Mouse (Mus musculus) neural tube, embryonic 11.5 days (tissue): ENCODE data around the gene Cbx4. TPM values are rescaled to one million over a fixed set of nuclear protein-coding genes. Genes with fewer than 3 reads are reported as not detected.

Experiments
- ATAC-seq: fragments of 200-750 bp; cut with Nextera tagmentation; 2 replicates; pipeline ENCODE4 v1.8.0; 2017; ENCODE audit warnings: moderate number of reproducible peaks, mild to moderate bottlenecking, moderate TSS enrichment, moderate library complexity; ENCODE audit not compliant: insufficient read depth, low FRiP score, low TSS enrichment
- DNase-seq: peaks from one replicate; pipeline ENCODE4 v3.0.0-alpha.2; 2015; ENCODE audit warnings: low spot score
- H3K27ac ChIP-seq: fragments of 300-500 bp; sonication (generic); 2 replicates; pipeline ENCODE4 v1.5.1; 2014; ENCODE audit warnings: low read depth, mild to moderate bottlenecking, low read length
- H3K27me3 ChIP-seq: fragments of 300-500 bp; sonication (generic); 2 replicates; pipeline ENCODE4 v1.6.1; 2014; ENCODE audit warnings: mild to moderate bottlenecking, low read length, mixed read lengths; ENCODE audit not compliant: control insufficient read depth, insufficient read depth
- H3K36me3 ChIP-seq: fragments of 300-500 bp; sonication (generic); 2 replicates; pipeline ENCODE4 v1.6.1; 2014; ENCODE audit warnings: mild to moderate bottlenecking, low read length, moderate library complexity, mixed read lengths; ENCODE audit not compliant: control insufficient read depth, insufficient read depth
- H3K4me1 ChIP-seq: fragments of 300-500 bp; sonication (generic); 2 replicates; pipeline ENCODE4 v1.6.1; 2014; ENCODE audit warnings: low read length, mixed read lengths; ENCODE audit not compliant: control insufficient read depth, insufficient read depth
- H3K4me2 ChIP-seq: fragments of 300-500 bp; sonication (generic); 2 replicates; pipeline ENCODE4 v1.6.1; 2014; ENCODE audit warnings: low read depth, mild to moderate bottlenecking, moderate library complexity
- H3K4me3 ChIP-seq: fragments of 300-500 bp; sonication (generic); 2 replicates; pipeline ENCODE4 v1.5.1; 2014; ENCODE audit warnings: low read depth, low read length
- H3K9ac ChIP-seq: fragments of 300-500 bp; sonication (generic); 2 replicates; pipeline ENCODE4 v1.6.1; 2014; ENCODE audit warnings: mild to moderate bottlenecking, low read length
- H3K9me3 ChIP-seq: fragments of 300-500 bp; sonication (generic); 2 replicates; pipeline ENCODE4 v1.6.1; 2016; ENCODE audit warnings: low read length; ENCODE audit not compliant: control insufficient read depth
- WGBS: fragments of 180-500 bp; shearing (Covaris S2); extraction: QIAGEN DNeasy Blood & Tissue Kit; methylation state at CpG from one replicate; pipeline ENCODE4 v1.1.7; 2014; 5-methylcytosine and 5-hydroxymethylcytosine counted together
- polyA plus RNA-seq: library from polyadenylated mRNA; unstranded; fragments of >200 nt; fragmentation: Nextera tagmentation; extraction: Ambion mirVana; gene quantifications from 2 replicates; pipeline ENCODE4 v1.2.1, GENCODE M21; 2014

The Cbx4 gene
- polyA plus RNA-seq, 1 experiment from 2014 or later = 6.1 TPM

DNA sequence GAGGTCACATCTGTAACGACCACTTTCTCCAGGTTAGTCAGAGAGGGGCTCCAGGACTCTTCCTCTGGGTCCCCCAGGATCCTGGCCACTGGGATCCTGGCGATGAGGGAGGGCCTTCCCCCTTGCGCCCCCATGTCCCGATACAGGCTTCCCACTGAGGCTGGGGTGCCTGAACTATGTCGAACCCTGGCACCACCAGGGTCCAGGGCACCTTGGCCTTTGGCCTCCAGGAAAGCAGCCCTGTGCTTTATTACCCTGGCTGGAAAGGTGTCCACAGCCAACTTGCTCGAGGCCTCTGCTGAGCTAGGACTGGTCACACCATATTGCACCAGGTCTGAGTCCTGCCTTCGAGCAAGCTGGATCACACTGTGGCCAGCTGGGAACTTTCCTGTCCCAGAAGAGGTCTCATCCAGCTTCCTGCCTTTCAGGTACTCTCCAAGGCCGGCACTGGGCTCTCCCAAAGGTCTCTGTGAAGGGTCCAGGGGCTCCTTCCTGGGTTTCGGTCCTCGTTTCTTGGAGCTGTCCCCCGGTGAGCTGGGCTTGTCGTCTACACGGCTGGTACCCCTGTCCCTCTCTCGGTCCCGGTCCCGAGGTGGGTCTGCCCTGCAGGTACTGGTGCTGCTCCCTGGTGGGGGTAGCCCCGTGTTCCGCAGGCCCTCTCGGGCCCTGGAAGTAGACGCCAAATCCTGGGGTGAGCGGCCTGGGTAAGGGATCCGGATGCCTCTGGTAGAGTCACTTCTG, 47.1 kb downstream of the Cbx4 start:
- Histone ChIP-seq H3K4me3 (peak overlapping the region; percentile 15; the same call in 1 of the 2 replicates), H3K9ac (no peak overlapping the region), H3K36me3 (no peaks in the 10 kb centered on the region), H3K4me2 (no peak overlapping the region), H3K9me3 (no peaks in the 10 kb centered on the region), H3K4me1 (peaks cover 48% of the 10 kb centered on the region), H3K27ac (no peak overlapping the region), H3K27me3 (peaks cover 76% of the 10 kb centered on the region)
- DNase-seq (no peak), ATAC-seq (no peak)
- WGBS = 12% methylated on average over 22 of the region's 22 CpGs

DNA sequence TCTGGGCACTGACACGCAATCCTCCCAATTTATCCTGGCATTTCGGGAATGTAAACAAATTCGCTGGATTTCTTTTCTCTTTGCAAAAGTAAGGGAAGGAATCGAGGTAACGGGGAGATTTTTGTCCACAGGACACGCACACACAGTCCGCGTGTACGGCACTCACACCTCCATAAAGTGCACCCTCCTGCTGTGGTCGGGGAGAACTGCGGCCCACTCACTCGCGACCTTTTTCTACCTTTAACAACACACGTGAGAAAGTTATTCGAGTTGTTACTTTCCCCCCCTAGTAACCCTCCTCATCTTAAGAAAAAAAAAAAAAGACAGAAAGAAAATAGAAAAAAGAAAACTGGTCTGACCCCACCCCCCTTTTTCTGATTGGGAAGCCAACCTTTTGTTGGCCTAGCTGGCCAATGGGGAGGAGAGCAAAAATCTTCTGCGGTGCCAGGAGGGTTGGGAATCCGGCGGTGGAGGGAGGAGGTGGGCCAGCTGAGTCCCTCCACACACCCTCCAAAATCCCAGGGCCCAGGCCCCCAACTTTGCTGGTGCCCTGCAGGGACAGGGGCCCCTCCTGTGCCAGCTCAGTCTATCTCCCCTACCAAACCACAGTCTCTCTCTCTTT, 48.1 kb downstream of the Cbx4 start:
- no peak for ATAC-seq
- WGBS = under 1% methylated on average over 18 of the region's 18 CpGs
- H3K27me3 ChIP-seq = peaks cover 71% of the 10 kb centered on the region
- no peaks in the 10 kb centered on the region for H3K9me3 ChIP-seq
- H3K36me3 ChIP-seq = no peaks in the 10 kb centered on the region
- peak overlapping the region; percentile 40 for H3K4me3 ChIP-seq
- H3K9ac ChIP-seq = peak overlapping the region; percentile 41; the same call in 1 of the 2 replicates
- H3K4me1 ChIP-seq = peaks cover 48% of the 10 kb centered on the region
- H3K27ac ChIP-seq = no peak overlapping the region
- DNase-seq = no peak
- H3K4me2 ChIP-seq = peak overlapping the region; percentile 84

DNA sequence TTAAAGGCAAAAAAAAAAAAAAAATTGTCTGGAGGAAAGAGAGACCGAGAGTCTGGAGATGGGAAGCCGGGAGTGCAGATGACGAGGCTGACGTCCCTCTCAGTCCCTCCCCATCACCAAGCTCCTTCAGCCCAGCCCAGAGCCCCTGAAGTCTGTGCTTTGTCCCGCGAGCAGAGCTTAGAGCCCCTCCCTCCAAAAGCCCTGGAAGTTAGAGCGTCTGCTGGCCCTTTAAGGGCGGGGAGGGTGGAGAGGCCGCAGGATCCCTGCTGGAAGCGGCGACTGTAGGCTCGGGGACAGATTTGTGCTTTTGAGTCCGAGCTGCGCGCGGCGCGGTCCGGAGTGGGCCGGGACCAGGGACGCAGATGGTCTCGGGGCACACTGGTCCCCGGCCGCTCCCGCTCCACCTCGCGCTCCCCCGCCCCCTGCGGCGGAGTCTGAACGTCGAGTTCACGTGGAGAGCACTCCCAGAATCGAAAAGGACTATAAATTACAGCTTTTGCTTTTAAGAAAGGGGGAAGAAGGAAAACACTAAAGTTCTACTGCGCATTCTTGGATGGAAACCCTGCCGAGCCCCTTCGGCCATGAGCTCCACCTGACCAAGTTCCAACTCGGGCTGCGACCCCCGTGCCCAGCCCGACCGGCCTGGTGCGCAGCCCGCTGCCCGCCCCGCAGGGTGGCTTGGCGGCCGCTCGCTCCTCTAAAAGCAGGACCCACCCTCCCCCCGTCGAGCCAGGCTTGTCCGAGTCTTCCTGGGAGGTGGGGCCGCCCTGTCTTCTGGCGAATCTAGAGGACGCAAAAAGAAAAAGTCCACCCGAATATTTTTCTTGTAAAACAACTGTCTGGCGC, 48.9 kb downstream of the Cbx4 start:
- Histone ChIP-seq H3K27me3 (peaks cover 63% of the 10 kb centered on the region), H3K27ac (no peak overlapping the region), H3K4me2 (peak overlapping the region; percentile 84), H3K9me3 (no peaks in the 10 kb centered on the region), H3K4me1 (peaks cover 48% of the 10 kb centered on the region), H3K4me3 (peak overlapping the region; percentile 40), H3K9ac (peak overlapping the region; percentile 41), H3K36me3 (no peaks in the 10 kb centered on the region)
- DNase-seq (peak; percentile 61), ATAC-seq (no peak)
- WGBS = under 1% methylated on average over 57 of the region's 57 CpGs

DNA sequence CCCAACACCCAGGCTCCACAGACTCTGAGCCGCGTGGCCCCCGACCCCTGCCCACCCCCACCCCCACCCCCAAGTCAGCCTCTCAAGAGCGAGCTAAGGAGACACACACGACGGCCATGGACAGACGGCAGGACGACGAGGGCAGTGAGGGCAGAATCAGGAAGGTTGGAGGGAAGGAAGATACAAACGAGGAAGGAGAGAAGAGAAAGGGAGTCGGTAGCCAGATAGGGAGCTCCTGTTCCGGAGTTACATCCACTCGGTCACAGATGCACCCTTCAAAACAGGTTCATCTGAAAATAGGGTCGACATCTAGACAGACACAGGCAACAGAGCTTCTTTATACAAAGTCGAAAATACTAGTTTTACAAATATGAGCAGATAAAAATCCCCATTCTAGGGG, 49.6 kb downstream of the Cbx4 start:
- under 1% methylated on average over 15 of the region's 15 CpGs for WGBS
- H3K36me3 ChIP-seq = no peaks in the 10 kb centered on the region
- no peak overlapping the region for H3K27ac ChIP-seq
- no peak overlapping the region for H3K9ac ChIP-seq
- peaks cover 42% of the 10 kb centered on the region for H3K4me1 ChIP-seq
- no peak overlapping the region for H3K4me3 ChIP-seq
- no peak for ATAC-seq
- H3K4me2 ChIP-seq = no peak overlapping the region
- no peaks in the 10 kb centered on the region for H3K9me3 ChIP-seq
- H3K27me3 ChIP-seq = peaks cover 56% of the 10 kb centered on the region
- no peak for DNase-seq

DNA sequence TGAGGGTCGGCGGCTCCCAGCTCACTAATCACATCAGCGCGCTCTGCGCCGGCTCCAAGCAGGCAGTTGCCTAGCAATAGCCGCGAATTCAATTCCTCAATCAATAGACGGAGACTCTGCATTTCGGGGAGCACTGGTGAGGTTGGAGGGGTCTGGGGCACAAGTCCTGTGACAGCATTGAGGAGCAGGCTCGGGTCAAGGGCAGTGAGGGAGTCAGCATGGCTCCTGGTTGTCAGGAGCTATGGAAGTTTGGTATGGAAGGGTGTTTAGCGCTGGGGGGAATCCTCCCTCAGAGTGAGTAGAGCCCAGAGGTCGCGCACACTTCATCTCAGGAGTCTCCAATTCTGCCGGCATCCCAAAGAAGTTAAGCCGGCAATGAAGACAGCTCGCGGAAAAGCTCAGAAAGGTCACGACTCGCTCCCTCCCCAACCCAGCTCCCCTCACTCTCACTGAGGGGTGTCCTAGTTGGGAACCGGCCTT, 50.3 kb downstream of the Cbx4 start:
- Histone ChIP-seq H3K4me2 (no peak overlapping the region), H3K27me3 (peaks cover 54% of the 10 kb centered on the region), H3K9me3 (no peaks in the 10 kb centered on the region), H3K9ac (no peak overlapping the region), H3K4me1 (peaks cover 40% of the 10 kb centered on the region), H3K27ac (no peak overlapping the region), H3K36me3 (no peaks in the 10 kb centered on the region; the same call in 1 of the 2 replicates), H3K4me3 (no peak overlapping the region)
- DNase-seq (peak; percentile 58), ATAC-seq (no peak)
- 1% methylated on average over 21 of the region's 21 CpGs for WGBS

DNA sequence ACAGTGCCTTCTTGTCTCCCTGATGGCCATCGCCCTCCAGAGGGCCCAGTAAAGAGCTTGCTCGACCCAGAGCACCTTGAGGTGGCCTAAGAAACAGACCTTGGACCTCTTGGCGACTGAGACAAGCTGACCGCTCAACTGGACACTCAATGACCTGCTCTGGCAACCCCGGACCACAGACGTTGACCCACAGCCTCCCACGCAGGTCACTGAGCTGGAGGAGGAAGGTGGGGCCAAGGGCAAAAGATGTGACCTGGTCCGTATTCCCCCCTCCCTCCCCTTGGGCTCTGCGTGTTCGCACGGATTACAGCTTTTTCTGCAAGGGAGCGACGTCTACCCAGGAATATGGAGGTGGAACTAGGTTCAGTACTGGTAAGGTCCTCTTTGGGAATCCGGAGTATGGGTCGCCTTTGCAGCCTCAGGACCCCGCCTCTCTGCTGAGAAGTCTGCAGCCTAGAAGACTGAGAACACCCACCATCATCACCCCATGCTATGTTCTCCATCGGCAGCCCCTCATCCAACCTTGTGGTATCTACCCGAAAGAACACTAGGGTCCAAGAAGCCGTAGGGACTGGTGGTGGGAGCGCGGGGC, 50.8 kb downstream of the Cbx4 start:
- Histone ChIP-seq H3K4me1 (peaks cover 39% of the 10 kb centered on the region), H3K4me3 (no peak overlapping the region), H3K9me3 (no peaks in the 10 kb centered on the region), H3K36me3 (peaks cover 2% of the 10 kb centered on the region; the same call in 1 of the 2 replicates), H3K27me3 (peaks cover 54% of the 10 kb centered on the region), H3K9ac (no peak overlapping the region), H3K4me2 (no peak overlapping the region), H3K27ac (no peak overlapping the region)
- DNase-seq = no peak
- 1% methylated on average over 21 of the region's 21 CpGs for WGBS
- no peak for ATAC-seq

DNA sequence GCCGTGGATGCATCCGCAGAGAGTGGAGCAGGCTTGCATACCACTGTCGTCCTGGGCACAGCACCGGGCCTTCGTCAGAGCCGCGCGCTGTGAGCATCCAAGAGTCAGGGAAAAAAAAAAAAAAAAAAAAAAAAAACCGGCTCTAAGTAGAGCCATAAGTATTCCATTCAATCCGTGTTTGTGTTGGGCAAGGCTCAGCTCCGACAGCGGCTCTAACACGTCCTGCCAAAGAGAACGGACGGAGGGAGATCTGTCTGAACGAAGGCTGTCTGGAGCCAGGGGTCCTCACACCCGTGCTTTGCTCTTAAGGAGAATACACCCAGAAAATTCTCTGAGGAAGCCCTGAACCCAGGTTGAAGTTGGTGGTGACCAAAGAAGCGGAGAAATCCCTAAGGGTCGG, 51.4 kb downstream of the Cbx4 start:
- peaks cover 33% of the 10 kb centered on the region for H3K4me1 ChIP-seq
- no peak overlapping the region for H3K27ac ChIP-seq
- no peaks in the 10 kb centered on the region for H3K9me3 ChIP-seq
- H3K4me2 ChIP-seq = no peak overlapping the region
- H3K27me3 ChIP-seq = peaks cover 51% of the 10 kb centered on the region
- no peak overlapping the region for H3K9ac ChIP-seq
- H3K36me3 ChIP-seq = peaks cover 2% of the 10 kb centered on the region; the same call in 1 of the 2 replicates
- no peak overlapping the region for H3K4me3 ChIP-seq
- DNase-seq = no peak
- ATAC-seq = no peak
- 2% methylated on average over 19 of the region's 19 CpGs for WGBS

DNA sequence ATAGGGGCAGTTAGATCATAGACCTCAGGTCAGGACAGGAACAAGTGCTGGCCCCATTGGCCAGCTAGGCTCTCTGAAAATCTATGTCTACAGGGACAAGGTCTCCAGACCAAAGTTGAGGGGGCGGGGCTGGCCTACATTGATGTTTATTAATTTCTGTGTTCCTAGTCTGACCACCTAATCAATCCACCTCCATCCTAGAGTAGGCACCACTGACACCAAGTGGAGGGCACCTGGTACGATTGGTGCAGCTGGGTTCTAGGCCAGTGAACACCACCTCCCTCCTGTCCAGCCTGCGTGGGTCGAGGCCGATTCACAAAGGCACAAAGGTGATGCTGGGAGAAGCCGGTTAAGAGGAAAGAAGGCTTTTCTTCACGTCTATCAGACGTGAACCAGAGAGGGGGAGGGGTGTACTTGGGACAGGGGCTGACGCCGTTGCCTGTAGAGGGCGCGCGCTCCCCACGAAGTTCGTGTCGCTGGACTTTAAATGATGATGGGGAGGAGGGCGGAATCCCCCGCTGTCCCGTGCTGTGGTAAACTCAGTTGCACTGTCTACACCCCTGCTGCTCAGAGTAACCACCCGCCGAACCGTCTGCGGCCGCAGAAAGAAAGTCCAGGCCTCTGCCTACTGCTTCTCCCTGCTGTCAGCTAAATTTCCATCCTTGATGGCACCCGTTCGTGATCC, 52.0 kb downstream of the Cbx4 start:
- DNase-seq (peak; percentile 87), ATAC-seq (peak; percentile 51; the same call in 1 of the 2 replicates)
- Histone ChIP-seq H3K4me1 (peaks cover 28% of the 10 kb centered on the region), H3K27me3 (peaks cover 47% of the 10 kb centered on the region), H3K4me3 (no peak overlapping the region), H3K4me2 (no peak overlapping the region), H3K36me3 (peaks cover 5% of the 10 kb centered on the region), H3K27ac (no peak overlapping the region), H3K9ac (no peak overlapping the region), H3K9me3 (no peaks in the 10 kb centered on the region)
- WGBS = 2% methylated on average over 26 of the region's 26 CpGs
